8 mouse cellular contexts compared by ENCODE assay signal in genomic region chr10:122912701-122913368, GRCm38 (mm10).
DNase-seq lines count a peak whose midpoint lies in the region; ATAC-seq and TF ChIP-seq lines count a peak whose summit lies in the region.

No protein-coding gene starts in this region.

- TF ChIP-seq EP300 in heart, postnatal 0 days (IDR thresholded peaks at IDR 0.05; ENCODE audit: low read depth): no peak

- no peaks in the 10 kb centered on the region for H3K9me3 ChIP-seq in forebrain, embryonic 16.5 days (ENCODE audit: control insufficient read depth, low read length)
- no peaks in the 10 kb centered on the region for H3K9me3 ChIP-seq in heart, postnatal 0 days (replicated peaks; ENCODE audit: control insufficient read depth, low read length)
- no peaks in the 10 kb centered on the region for H3K9me3 ChIP-seq in liver, embryonic 11.5 days (ENCODE audit: control insufficient read depth, low read length)
- no peaks in the 10 kb centered on the region for H3K9me3 ChIP-seq in neural tube, embryonic 12.5 days

- no peak for TF ChIP-seq POLR2A in cerebellum, adult 2 months (IDR thresholded peaks at IDR 0.05; ENCODE audit: borderline replicate concordance, insufficient read depth, low read length)
- TF ChIP-seq POLR2A in thymus, adult 2 months (IDR thresholded peaks at IDR 0.05; ENCODE audit: control insufficient read depth, extremely low read depth, insufficient read depth, low read length, poor library complexity): no peak

- no peak for TF ChIP-seq CTCF in cerebellum, adult 2 months (IDR thresholded peaks at IDR 0.05; ENCODE audit: borderline replicate concordance, insufficient read depth, low read depth, low read length)
- TF ChIP-seq CTCF in heart, postnatal 0 days (IDR thresholded peaks at IDR 0.05; ENCODE audit: low read depth): no peak
- no peak for TF ChIP-seq CTCF in thymus, adult 2 months (IDR thresholded peaks at IDR 0.05; ENCODE audit: borderline replicate concordance, control insufficient read depth, extremely low read depth, insufficient read depth, low read length, poor library complexity)

- peak overlapping the region; percentile 21 for H3K4me2 ChIP-seq in forebrain, embryonic 16.5 days (ENCODE audit: low read length)
- peak overlapping the region; percentile 29 for H3K4me2 ChIP-seq in heart, postnatal 0 days (ENCODE audit: low read depth, low read length)
- 0 out of 2 replicates have a peak overlapping the region, but pooled peaks have one; percentile 22 for H3K4me2 ChIP-seq in liver, embryonic 11.5 days
- H3K4me2 ChIP-seq in neural tube, embryonic 12.5 days (replicated peaks): peak overlapping the region; percentile 30

- DNase-seq in B cell, adult 2 months: peak; percentile 1 to 4
- peak; percentile 52 to 64 for DNase-seq in cerebellum, adult 2 months
- peak; percentile 60 for DNase-seq in heart, postnatal 0 days (ENCODE audit: low spot score)
- DNase-seq in kidney, postnatal 14 days: peak; percentile 69
- DNase-seq in liver, embryonic 11.5 days (ENCODE audit: low spot score): no peak
- peak; percentile 18 for DNase-seq in thymus, adult 2 months

- WGBS in cerebellum, adult 2 months: 18% methylated on average over 19 of the region's 19 CpGs
- WGBS in forebrain, embryonic 16.5 days: 6% methylated on average over 19 of the region's 19 CpGs
- WGBS in heart, postnatal 0 days: 24% methylated on average over 19 of the region's 19 CpGs
- WGBS in liver, embryonic 11.5 days: 32% methylated on average over 19 of the region's 19 CpGs
- WGBS in neural tube, embryonic 12.5 days: 17% methylated on average over 19 of the region's 19 CpGs
- WGBS in thymus, adult 2 months: 54% methylated on average over 19 of the region's 19 CpGs

- H3K4me3 ChIP-seq in cerebellum, adult 2 months (replicated peaks; ENCODE audit: insufficient read depth, low read depth, low read length): no peak overlapping the region
- no peak overlapping the region for H3K4me3 ChIP-seq in forebrain, embryonic 16.5 days (replicated peaks; ENCODE audit: low read length)
- H3K4me3 ChIP-seq in heart, postnatal 0 days (ENCODE audit: low read depth, low read length): peak overlapping the region; percentile 2; the same call in 1 of the 2 replicates
- no peak overlapping the region for H3K4me3 ChIP-seq in liver, embryonic 11.5 days (ENCODE audit: low read depth, low read length)
- no peak overlapping the region for H3K4me3 ChIP-seq in neural tube, embryonic 12.5 days
- H3K4me3 ChIP-seq in thymus, adult 2 months (ENCODE audit: control insufficient read depth, insufficient read depth, low read length): no peak overlapping the region

- H3K27ac ChIP-seq in cerebellum, adult 2 months (ENCODE audit: insufficient read depth, low read length): no peak overlapping the region; the same call in 1 of the 2 replicates
- peak overlapping the region; percentile 83 for H3K27ac ChIP-seq in forebrain, embryonic 16.5 days (ENCODE audit: low read length)
- peak overlapping the region; percentile 77 for H3K27ac ChIP-seq in heart, postnatal 0 days (ENCODE audit: low read depth)
- peak overlapping the region; percentile 62; the same call in 1 of the 2 replicates for H3K27ac ChIP-seq in liver, embryonic 11.5 days (ENCODE audit: low read depth, low read length)
- H3K27ac ChIP-seq in neural tube, embryonic 12.5 days: peak overlapping the region; percentile 46; the same call in 1 of the 2 replicates
- peak overlapping the region; percentile 49; the same call in 1 of the 2 replicates for H3K27ac ChIP-seq in thymus, adult 2 months (ENCODE audit: control insufficient read depth, insufficient read depth, low read length)

- peaks cover 4% of the 10 kb centered on the region; the same call in 1 of the 2 replicates for H3K4me1 ChIP-seq in cerebellum, adult 2 months (ENCODE audit: control insufficient read depth, insufficient read depth, low read length)
- H3K4me1 ChIP-seq in forebrain, embryonic 16.5 days (replicated peaks; ENCODE audit: control insufficient read depth, insufficient read depth, low read length): peaks cover 26% of the 10 kb centered on the region
- no peaks in the 10 kb centered on the region for H3K4me1 ChIP-seq in heart, postnatal 0 days (ENCODE audit: control insufficient read depth, insufficient read depth)
- peaks cover 6% of the 10 kb centered on the region; the same call in 1 of the 2 replicates for H3K4me1 ChIP-seq in liver, embryonic 11.5 days (replicated peaks; ENCODE audit: control insufficient read depth, insufficient read depth, low read length)
- peaks cover 25% of the 10 kb centered on the region for H3K4me1 ChIP-seq in neural tube, embryonic 12.5 days
- peaks cover 24% of the 10 kb centered on the region for H3K4me1 ChIP-seq in thymus, adult 2 months (replicated peaks; ENCODE audit: control insufficient read depth, insufficient read depth, low read length)

- no peaks in the 10 kb centered on the region for H3K27me3 ChIP-seq in cerebellum, adult 2 months (ENCODE audit: control insufficient read depth, insufficient read depth, low read length)
- H3K27me3 ChIP-seq in forebrain, embryonic 16.5 days (replicated peaks; ENCODE audit: control insufficient read depth, insufficient read depth, low read length): no peaks in the 10 kb centered on the region
- H3K27me3 ChIP-seq in heart, postnatal 0 days (ENCODE audit: control insufficient read depth, insufficient read depth, low read length): no peaks in the 10 kb centered on the region
- H3K27me3 ChIP-seq in liver, embryonic 11.5 days (replicated peaks; ENCODE audit: control insufficient read depth, insufficient read depth, low read length): no peaks in the 10 kb centered on the region
- H3K27me3 ChIP-seq in neural tube, embryonic 12.5 days (replicated peaks): no peaks in the 10 kb centered on the region
- no peaks in the 10 kb centered on the region for H3K27me3 ChIP-seq in thymus, adult 2 months (ENCODE audit: control insufficient read depth, insufficient read depth, low read length)

- no peaks in the 10 kb centered on the region for H3K36me3 ChIP-seq in forebrain, embryonic 16.5 days (ENCODE audit: control insufficient read depth, insufficient read depth)
- H3K36me3 ChIP-seq in heart, postnatal 0 days (replicated peaks; ENCODE audit: control insufficient read depth, insufficient read depth, low read length): no peaks in the 10 kb centered on the region
- H3K36me3 ChIP-seq in liver, embryonic 11.5 days (ENCODE audit: control insufficient read depth, insufficient read depth, low read length): no peaks in the 10 kb centered on the region
- H3K36me3 ChIP-seq in neural tube, embryonic 12.5 days: no peaks in the 10 kb centered on the region
- peaks cover 16% of the 10 kb centered on the region for H3K36me3 ChIP-seq in thymus, adult 2 months (ENCODE audit: control insufficient read depth, insufficient read depth, low read length)

- ATAC-seq in forebrain, embryonic 16.5 days: peak; percentile 85
- ATAC-seq in heart, postnatal 0 days (ENCODE audit: insufficient read depth, low read depth): peak; percentile 83
- peak; percentile 31; the same call in 1 of the 2 replicates for ATAC-seq in liver, embryonic 11.5 days (replicated peaks; ENCODE audit: low FRiP score)
- ATAC-seq in neural tube, embryonic 12.5 days (ENCODE audit: low FRiP score, low read depth): peak; percentile 60

- peak overlapping the region; percentile 29; the same call in 1 of the 2 replicates for H3K9ac ChIP-seq in forebrain, embryonic 16.5 days (replicated peaks; ENCODE audit: low read depth, low read length)
- H3K9ac ChIP-seq in heart, postnatal 0 days (replicated peaks; ENCODE audit: low read depth, low read length): peak overlapping the region; percentile 35; the same call in 1 of the 2 replicates
- H3K9ac ChIP-seq in liver, embryonic 11.5 days (ENCODE audit: low read depth, low read length): no peak overlapping the region
- 0 out of 2 replicates have a peak overlapping the region, but pooled peaks have one; percentile 21 for H3K9ac ChIP-seq in neural tube, embryonic 12.5 days

Comparison
In these comparisons a context has a peak if more than half of its experiments do, and no peak if none do; other contexts are left out.
1. ATAC-seq: peak in every context shown above with its lines; median percentile 85 in forebrain, embryonic 16.5 days; 83 in heart, postnatal 0 days; 60 in neural tube, embryonic 12.5 days; 31 in liver, embryonic 11.5 days.